Mouse (Mus musculus): ENCODE results near the gene Baiap2l2. TPM values are rescaled to one million over a fixed set of nuclear protein-coding genes. Genes with fewer than 3 reads are reported as not detected.

Gene Baiap2l2
- polyA plus RNA-seq, 1 experiment from 2014 or later = 2.6 TPM

DNA sequence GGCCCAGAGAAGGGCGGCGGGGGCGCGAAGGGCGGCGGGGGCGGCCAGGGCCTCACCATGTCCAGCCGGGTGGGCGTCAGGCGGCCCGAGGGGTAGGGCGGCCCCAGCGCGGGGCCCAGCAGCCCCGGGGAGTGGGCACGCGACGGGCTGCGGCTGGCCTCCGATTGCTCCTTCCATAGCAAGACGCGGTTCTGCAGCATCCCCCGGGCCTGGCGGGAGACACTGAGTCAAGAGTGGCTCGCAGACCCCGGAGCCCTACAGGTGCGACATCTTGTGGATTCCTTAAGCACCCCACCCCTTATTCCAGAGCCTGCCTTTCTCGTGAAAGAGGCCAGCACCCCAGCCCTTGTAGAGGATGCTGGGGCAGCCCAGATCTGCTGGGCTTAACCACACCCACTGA lies 23.6 kb downstream of the Baiap2l2 start:
- WGBS = 0% methylated on average over 10 of the region's 28 CpGs
- H3K4me1 ChIP-seq (ENCODE audit: control insufficient read depth, insufficient read depth, low read length) = peaks cover 4% of the 10 kb centered on the region; the same call in 1 of the 2 replicates
- H3K36me3 ChIP-seq (ENCODE audit: control insufficient read depth, insufficient read depth, low read length) = no peaks in the 10 kb centered on the region
- no peak for DNase-seq (ENCODE audit: low spot score)
- peaks cover 33% of the 10 kb centered on the region for H3K27me3 ChIP-seq (replicated peaks; ENCODE audit: control insufficient read depth, insufficient read depth, low read length)
- no peaks in the 10 kb centered on the region for H3K9me3 ChIP-seq (replicated peaks; ENCODE audit: control insufficient read depth, low read length)
- peak; percentile 66 for ATAC-seq
- H3K27ac ChIP-seq (ENCODE audit: low read depth, low read length) = no peak overlapping the region
- H3K4me3 ChIP-seq (ENCODE audit: low read depth, low read length) = peak overlapping the region; percentile 48
- H3K4me2 ChIP-seq (ENCODE audit: low read length) = peak overlapping the region; percentile 84
- H3K9ac ChIP-seq (ENCODE audit: low read length) = peak overlapping the region; percentile 63

GRCm38 (mm10) chr15:79261095-79261725 lies 24.1 kb downstream of the Baiap2l2 start:
- DNase-seq (ENCODE audit: low spot score) = peak; percentile 46
- peaks cover 4% of the 10 kb centered on the region; the same call in 1 of the 2 replicates for H3K4me1 ChIP-seq (ENCODE audit: control insufficient read depth, insufficient read depth, low read length)
- no peak overlapping the region for H3K27ac ChIP-seq (ENCODE audit: low read depth, low read length)
- H3K9ac ChIP-seq (ENCODE audit: low read length) = peak overlapping the region; percentile 63
- no peaks in the 10 kb centered on the region for H3K36me3 ChIP-seq (ENCODE audit: control insufficient read depth, insufficient read depth, low read length)
- ATAC-seq = peak; percentile 68
- no peaks in the 10 kb centered on the region for H3K9me3 ChIP-seq (replicated peaks; ENCODE audit: control insufficient read depth, low read length)
- peaks cover 33% of the 10 kb centered on the region for H3K27me3 ChIP-seq (replicated peaks; ENCODE audit: control insufficient read depth, insufficient read depth, low read length)
- under 1% methylated on average over 46 of the region's 62 CpGs for WGBS
- H3K4me2 ChIP-seq (ENCODE audit: low read length) = peak overlapping the region; percentile 84
- peak overlapping the region; percentile 48 for H3K4me3 ChIP-seq (ENCODE audit: low read depth, low read length)

- Histone ChIP-seq H3K27me3 (replicated peaks; ENCODE audit: control insufficient read depth, insufficient read depth, low read length) (peaks cover 34% of the 10 kb centered on the region), H3K9me3 (replicated peaks; ENCODE audit: control insufficient read depth, low read length) (no peaks in the 10 kb centered on the region), H3K4me2 (ENCODE audit: low read length) (no peak overlapping the region), H3K4me1 (ENCODE audit: control insufficient read depth, insufficient read depth, low read length) (peaks cover 4% of the 10 kb centered on the region; the same call in 1 of the 2 replicates), H3K27ac (ENCODE audit: low read depth, low read length) (no peak overlapping the region), H3K36me3 (ENCODE audit: control insufficient read depth, insufficient read depth, low read length) (no peaks in the 10 kb centered on the region), H3K4me3 (ENCODE audit: low read depth, low read length) (no peak overlapping the region), H3K9ac (ENCODE audit: low read length) (no peak overlapping the region)
- DNase-seq (ENCODE audit: low spot score) (no peak), ATAC-seq (no peak)
- 26% methylated on average over 17 of the region's 17 CpGs for WGBS
These were observed 26.8 kb downstream of the Baiap2l2 start for GRCm38 (mm10) chr15:79258521-79258920.

DNA sequence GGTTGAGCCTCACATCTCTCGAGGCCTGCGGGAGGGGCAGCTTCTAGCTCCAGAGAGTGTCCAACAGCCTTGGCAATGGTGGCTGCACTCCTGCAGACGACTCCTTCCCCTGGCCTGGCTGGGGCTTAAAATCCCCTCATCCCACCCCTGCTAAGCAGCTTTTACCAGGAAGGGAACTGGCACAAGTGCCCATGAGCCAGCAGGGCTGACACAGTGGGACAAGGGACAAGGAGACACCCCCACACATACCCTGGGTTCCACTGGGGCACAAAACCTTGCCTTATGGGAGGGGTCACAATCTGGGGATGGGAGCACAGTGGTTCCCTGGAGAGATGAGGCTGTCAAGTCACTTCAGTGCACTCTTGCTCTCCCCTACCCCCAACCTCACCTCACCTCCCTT lies 30.7 kb downstream of the Baiap2l2 start, which contains the start of gene Slc16a8:
Gene Slc16a8, minus strand, starts transcription at position 101 of the 400 bp plus-strand sequence.
- Histone ChIP-seq H3K27me3 (replicated peaks; ENCODE audit: control insufficient read depth, insufficient read depth, low read length) (peaks cover 29% of the 10 kb centered on the region), H3K9me3 (replicated peaks; ENCODE audit: control insufficient read depth, low read length) (no peaks in the 10 kb centered on the region), H3K9ac (ENCODE audit: low read length) (no peak within 1 kb of the TSS), H3K4me3 (ENCODE audit: low read depth, low read length) (no peak within 1 kb of the TSS), H3K4me2 (ENCODE audit: low read length) (no peak within 1 kb of the TSS), H3K4me1 (ENCODE audit: control insufficient read depth, insufficient read depth, low read length) (peaks cover 7% of the 10 kb centered on the region), H3K27ac (ENCODE audit: low read depth, low read length) (no peak within 1 kb of the TSS), H3K36me3 (ENCODE audit: control insufficient read depth, insufficient read depth, low read length) (0 out of 2 replicates have a peak, but pooled peaks cover under 1% of the 10 kb centered on the region)
- WGBS = 24% methylated on average over 3 of the region's 3 CpGs
- ATAC-seq (no peak), DNase-seq (ENCODE audit: low spot score) (no peak)

GRCm38 (mm10) chr15:79252580-79252979 lies 32.8 kb downstream of the Baiap2l2 start:
- H3K27me3 ChIP-seq (replicated peaks; ENCODE audit: control insufficient read depth, insufficient read depth, low read length) = peaks cover 27% of the 10 kb centered on the region
- no peak for DNase-seq (ENCODE audit: low spot score)

DNA sequence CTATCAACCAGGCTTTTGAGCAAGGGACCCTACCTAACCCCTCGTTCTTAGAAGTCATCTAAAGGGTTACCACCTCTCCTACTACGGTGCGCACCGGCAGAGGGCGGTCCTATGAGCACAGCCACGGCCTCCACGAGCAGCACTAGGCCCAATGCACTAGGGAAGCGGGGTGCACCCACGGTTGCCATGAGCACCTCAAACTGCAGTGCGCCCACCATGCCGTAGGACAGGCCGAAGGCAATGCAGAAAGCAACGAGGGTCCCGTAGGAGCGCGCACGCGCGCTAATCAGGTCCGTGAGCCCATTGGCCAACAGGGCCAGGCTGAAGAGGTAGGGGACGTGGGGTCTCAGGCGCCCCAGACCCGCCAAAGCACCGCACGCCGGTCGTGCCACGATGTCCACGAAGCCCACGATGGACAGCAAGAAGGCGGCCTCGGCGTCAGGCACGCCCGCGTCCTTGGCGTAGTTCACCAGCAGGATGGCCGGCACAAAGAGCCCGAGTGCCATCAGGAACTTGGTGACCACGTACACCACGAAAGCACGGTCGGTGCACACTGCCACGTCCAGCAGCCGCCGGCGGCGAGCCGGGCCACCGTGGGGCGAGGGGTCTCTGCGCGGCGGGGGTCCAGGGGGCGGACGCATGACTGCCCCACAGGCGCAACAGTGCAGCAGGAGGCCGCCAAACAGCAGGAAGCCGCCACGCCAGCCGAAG lies 33.4 kb downstream of the Baiap2l2 start:
- Histone ChIP-seq H3K9ac (ENCODE audit: low read length) (peak overlapping the region; percentile 47), H3K36me3 (ENCODE audit: control insufficient read depth, insufficient read depth, low read length) (peaks cover 19% of the 10 kb centered on the region), H3K27ac (ENCODE audit: low read depth, low read length) (no peak overlapping the region), H3K4me3 (ENCODE audit: low read depth, low read length) (peak overlapping the region; percentile 28), H3K4me2 (ENCODE audit: low read length) (peak overlapping the region; percentile 62), H3K9me3 (replicated peaks; ENCODE audit: control insufficient read depth, low read length) (no peaks in the 10 kb centered on the region), H3K27me3 (replicated peaks; ENCODE audit: control insufficient read depth, insufficient read depth, low read length) (peaks cover 27% of the 10 kb centered on the region), H3K4me1 (ENCODE audit: control insufficient read depth, insufficient read depth, low read length) (peaks cover 7% of the 10 kb centered on the region)
- peak; percentile 32 for DNase-seq (ENCODE audit: low spot score)
- WGBS = 2% methylated on average over 51 of the region's 61 CpGs
- ATAC-seq = peak; percentile 44

More at GRCm38 (mm10) chr15:79252580-79252979, 32.8 kb downstream of the Baiap2l2 start:
- no peak for ATAC-seq
- peak overlapping the region; percentile 28 for H3K4me3 ChIP-seq (ENCODE audit: low read depth, low read length)
- no peak overlapping the region for H3K27ac ChIP-seq (ENCODE audit: low read depth, low read length)
- peaks cover 7% of the 10 kb centered on the region for H3K4me1 ChIP-seq (ENCODE audit: control insufficient read depth, insufficient read depth, low read length)
- H3K4me2 ChIP-seq (ENCODE audit: low read length) = peak overlapping the region; percentile 62
- peaks cover 15% of the 10 kb centered on the region for H3K36me3 ChIP-seq (ENCODE audit: control insufficient read depth, insufficient read depth, low read length)
- peak overlapping the region; percentile 47 for H3K9ac ChIP-seq (ENCODE audit: low read length)
- WGBS = 31% methylated on average over 24 of the region's 24 CpGs
- H3K9me3 ChIP-seq (replicated peaks; ENCODE audit: control insufficient read depth, low read length) = no peaks in the 10 kb centered on the region

GRCm38 (mm10) chr15:79251168-79251567 lies 34.2 kb downstream of the Baiap2l2 start:
- ATAC-seq (no peak), DNase-seq (ENCODE audit: low spot score) (no peak)
- H3K36me3 ChIP-seq (ENCODE audit: control insufficient read depth, insufficient read depth, low read length) = peaks cover 26% of the 10 kb centered on the region
- H3K4me3 ChIP-seq (ENCODE audit: low read depth, low read length) = no peak overlapping the region
- WGBS = 55% methylated on average over 7 of the region's 7 CpGs
- no peaks in the 10 kb centered on the region for H3K9me3 ChIP-seq (replicated peaks; ENCODE audit: control insufficient read depth, low read length)
- no peak overlapping the region for H3K27ac ChIP-seq (ENCODE audit: low read depth, low read length)
- H3K4me2 ChIP-seq (ENCODE audit: low read length) = no peak overlapping the region
- H3K4me1 ChIP-seq (ENCODE audit: control insufficient read depth, insufficient read depth, low read length) = peaks cover 7% of the 10 kb centered on the region
- no peak overlapping the region for H3K9ac ChIP-seq (ENCODE audit: low read length)
- peaks cover 27% of the 10 kb centered on the region for H3K27me3 ChIP-seq (replicated peaks; ENCODE audit: control insufficient read depth, insufficient read depth, low read length)

DNA sequence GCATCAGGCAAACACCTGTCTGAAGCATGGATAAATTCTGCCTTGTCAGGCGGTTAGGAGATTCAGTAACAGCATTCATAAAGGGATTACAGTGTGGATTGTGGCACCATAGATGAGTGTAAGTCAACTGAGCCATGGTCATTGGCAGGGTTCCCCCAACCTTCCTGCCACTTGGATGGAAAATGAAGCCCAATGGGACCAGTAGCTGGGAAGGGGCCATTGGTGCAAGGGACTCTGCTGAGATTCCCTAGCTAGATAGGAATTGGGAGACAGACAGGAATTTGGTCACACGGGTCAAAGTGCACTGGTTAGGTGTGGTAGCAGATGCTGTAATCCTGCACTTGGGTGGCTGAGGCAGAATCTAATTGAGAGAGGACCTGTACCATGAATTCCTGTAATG lies 35.1 kb downstream of the Baiap2l2 start:
- DNase-seq (ENCODE audit: low spot score) = no peak
- Histone ChIP-seq H3K4me3 (ENCODE audit: low read depth, low read length) (no peak overlapping the region), H3K4me1 (ENCODE audit: control insufficient read depth, insufficient read depth, low read length) (peaks cover 7% of the 10 kb centered on the region), H3K4me2 (ENCODE audit: low read length) (no peak overlapping the region), H3K36me3 (ENCODE audit: control insufficient read depth, insufficient read depth, low read length) (peaks cover 36% of the 10 kb centered on the region), H3K27ac (ENCODE audit: low read depth, low read length) (no peak overlapping the region), H3K9me3 (replicated peaks; ENCODE audit: control insufficient read depth, low read length) (no peaks in the 10 kb centered on the region), H3K9ac (ENCODE audit: low read length) (no peak overlapping the region), H3K27me3 (replicated peaks; ENCODE audit: control insufficient read depth, insufficient read depth, low read length) (peaks cover 27% of the 10 kb centered on the region)
- no peak for ATAC-seq
- WGBS = 79% methylated on average over 2 of the region's 2 CpGs

- 95% methylated on average over 3 of the region's 3 CpGs for WGBS
- DNase-seq (ENCODE audit: low spot score) (no peak), ATAC-seq (no peak)
- Histone ChIP-seq H3K36me3 (ENCODE audit: control insufficient read depth, insufficient read depth, low read length) (peaks cover 60% of the 10 kb centered on the region), H3K9me3 (replicated peaks; ENCODE audit: control insufficient read depth, low read length) (no peaks in the 10 kb centered on the region), H3K4me3 (ENCODE audit: low read depth, low read length) (no peak overlapping the region), H3K27me3 (replicated peaks; ENCODE audit: control insufficient read depth, insufficient read depth, low read length) (no peaks in the 10 kb centered on the region), H3K4me1 (ENCODE audit: control insufficient read depth, insufficient read depth, low read length) (no peaks in the 10 kb centered on the region), H3K4me2 (ENCODE audit: low read length) (no peak overlapping the region), H3K27ac (ENCODE audit: low read depth, low read length) (no peak overlapping the region), H3K9ac (ENCODE audit: low read length) (no peak overlapping the region)
These were observed 40.0 kb downstream of the Baiap2l2 start for GRCm38 (mm10) chr15:79245321-79245720.

Measured in forebrain, embryonic 14.5 days (tissue).